Mouse (Mus musculus) myocyte (in vitro differentiated cells): ENCODE measurements at regions not wholly inside any gene's neighbourhood (a gene's known extent, or its start where the extent isn't known, plus 50 kb on each side); places are given as distances from the start of the nearest gene placed in this dataset.

Source experiments
- CEBPB ChIP-seq: IDR thresholded peaks from 2 replicates; pipeline ENCODE4 v1.6.1; 2011; ENCODE audit warnings: mild to moderate bottlenecking, moderate library complexity; ENCODE audit not compliant: poor library complexity, insufficient read depth, severe bottlenecking
- E2F4 ChIP-seq: IDR thresholded peaks from one replicate; pipeline ENCODE4 v1.6.1; 2011; ENCODE audit warnings: mild to moderate bottlenecking, control low read depth, moderate library complexity; ENCODE audit not compliant: insufficient read depth
- MAX ChIP-seq: IDR thresholded peaks from one replicate; pipeline ENCODE4 v1.6.1; 2011; ENCODE audit warnings: low read depth, mild to moderate bottlenecking, control low read depth
- MYOD1 ChIP-seq, 3 experiments: IDR thresholded peaks; one replicate each; pipeline ENCODE4 v1.6.1; 2011; ENCODE audit warnings: control low read depth in 2 of 3, low read depth in 2 of 3, mild to moderate bottlenecking in 2 of 3, moderate library complexity in 1 of 3; ENCODE audit not compliant: insufficient read length in 2 of 3, control insufficient read depth in 1 of 3
- MYOG ChIP-seq, 3 experiments: IDR thresholded peaks; one replicate each; pipeline ENCODE4 v1.6.1; 2011; ENCODE audit warnings: control low read depth in 2 of 3, low read depth in 2 of 3, mild to moderate bottlenecking in 2 of 3; ENCODE audit not compliant: insufficient read length in 2 of 3, control insufficient read depth in 1 of 3, insufficient read depth in 1 of 3
- POLR2A ChIP-seq: IDR thresholded peaks from one replicate; pipeline ENCODE4 v1.6.1; 2011; ENCODE audit warnings: low read depth, mild to moderate bottlenecking, control low read depth, moderate library complexity; ENCODE audit not compliant: insufficient read length
- POLR2AphosphoS2 ChIP-seq: IDR thresholded peaks from one replicate; pipeline ENCODE4 v1.6.1; 2011; ENCODE audit warnings: low read depth, control low read depth; ENCODE audit not compliant: insufficient read length
- REST ChIP-seq: IDR thresholded peaks from one replicate; pipeline ENCODE4 v1.6.1; 2011; ENCODE audit warnings: mild to moderate bottlenecking, control low read depth, moderate library complexity; ENCODE audit not compliant: insufficient read depth, insufficient read length
- SRF ChIP-seq: IDR thresholded peaks from one replicate; pipeline ENCODE4 v1.6.1; 2011; ENCODE audit warnings: low read depth; ENCODE audit not compliant: control insufficient read depth, insufficient read length
- TCF12 ChIP-seq: IDR thresholded peaks from one replicate; pipeline ENCODE4 v1.6.1; 2011; ENCODE audit warnings: mild to moderate bottlenecking, control low read depth; ENCODE audit not compliant: poor library complexity, insufficient read depth, severe bottlenecking
- TCF3 ChIP-seq: IDR thresholded peaks from one replicate; pipeline ENCODE4 v1.6.1; 2011; ENCODE audit warnings: low read depth, control low read depth; ENCODE audit not compliant: insufficient read length
- USF1 ChIP-seq: IDR thresholded peaks from one replicate; pipeline ENCODE4 v1.6.1; 2011; ENCODE audit warnings: low read depth, mild to moderate bottlenecking, control low read depth, moderate library complexity

DNA sequence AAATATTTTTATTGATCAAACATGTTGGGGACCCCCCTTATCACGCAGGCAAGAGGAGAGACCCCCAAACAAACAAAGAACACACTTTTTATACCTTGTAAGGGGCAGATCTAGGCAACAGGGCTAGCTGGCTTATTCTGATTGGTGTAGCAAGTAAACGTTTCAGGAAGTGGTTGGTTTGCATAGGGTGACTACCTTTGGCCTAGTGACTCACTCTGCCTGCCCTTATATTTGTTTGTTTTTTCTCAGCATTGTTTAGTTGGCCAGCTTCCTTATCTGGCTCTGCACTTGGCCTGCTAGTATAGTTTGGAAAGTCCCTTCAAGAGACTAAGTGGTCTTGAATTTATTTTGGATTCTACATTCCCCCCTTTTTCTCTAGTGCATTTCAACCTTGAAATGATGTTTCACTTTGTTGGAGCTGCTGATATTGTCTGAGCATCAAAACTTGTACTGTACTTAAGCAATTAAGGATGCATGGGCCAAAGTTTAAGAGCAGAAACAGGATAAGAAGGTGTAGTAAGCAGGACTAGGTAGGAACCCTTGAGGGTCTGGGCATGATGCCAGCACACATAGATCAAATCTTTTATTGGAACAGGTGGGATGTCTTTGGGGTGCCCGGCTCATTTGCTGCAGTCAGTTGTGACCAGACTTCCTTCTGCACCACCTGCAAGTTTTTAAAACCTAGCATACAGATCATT is 50.7 kb upstream of the Ccdc66 start:
- TF ChIP-seq POLR2AphosphoS2, result no peak
- TF ChIP-seq POLR2A, result no peak
- TF ChIP-seq CEBPB, result no peak
- TF ChIP-seq USF1, result no peak
- no peak for TF ChIP-seq REST
- no peak for TF ChIP-seq MYOD1 (IDR thresholded peaks at IDR 0.05; ENCODE audit: control insufficient read depth in 1 of 3, insufficient read length in 2 of 3, low read depth in 2 of 3)
- no peak for TF ChIP-seq E2F4
- TF ChIP-seq MYOG (IDR thresholded peaks at IDR 0.05; ENCODE audit: control insufficient read depth in 1 of 3, insufficient read depth in 1 of 3, insufficient read length in 2 of 3, low read depth in 2 of 3), result no peak
- TF ChIP-seq TCF12, result no peak
- TF ChIP-seq MAX, result no peak
- TF ChIP-seq TCF3, result no peak
- no peak for TF ChIP-seq SRF
